Mouse (Mus musculus): Measurements from ENCODE around the gene Zfp651. TPM values are rescaled to one million over a fixed set of nuclear protein-coding genes. Genes with fewer than 3 reads are reported as not detected.

The Zfp651 gene
- 4.9 and 5.1 TPM in 2 replicates for polyA plus RNA-seq (2014; fragmentation: Nextera tagmentation; extraction: Ambion mirVana)

- DNase-seq (ENCODE audit: low spot score), result peak; percentile 83
- Histone ChIP-seq H3K4me3 (ENCODE audit: low read depth, low read length) (peak within 1 kb of the TSS; percentile 86), H3K27me3 (ENCODE audit: control insufficient read depth, insufficient read depth, low read length) (no peaks in the 10 kb centered on the region), H3K36me3 (replicated peaks; ENCODE audit: control insufficient read depth, insufficient read depth, low read depth, low read length) (no peaks in the 10 kb centered on the region; the same call in 1 of the 2 replicates), H3K9me3 (replicated peaks; ENCODE audit: control insufficient read depth, low read length) (no peaks in the 10 kb centered on the region), H3K4me2 (ENCODE audit: low read depth, low read length) (peak within 1 kb of the TSS; percentile 94), H3K27ac (replicated peaks; ENCODE audit: low read depth, low read length) (peak within 1 kb of the TSS; percentile 88), H3K4me1 (ENCODE audit: control insufficient read depth, insufficient read depth, low read length) (no peaks in the 10 kb centered on the region; the same call in none of the 2 replicates), H3K9ac (replicated peaks; ENCODE audit: low read length) (peak within 1 kb of the TSS; percentile 96)
- peak; percentile 75 for ATAC-seq (replicated peaks; ENCODE audit: insufficient number of reproducible peaks, low FRiP score, low TSS enrichment, low read depth)
- under 1% methylated on average over 90 of the region's 97 CpGs for WGBS
Observed at GRCm38 (mm10) chr9:121759091-121760081, at the start of gene Zfp651. Gene Zfp651 (plus strand): TSS chr9:121759330.

GRCm38 (mm10) chr9:121709898-121710583 lies 49.1 kb upstream of the Zfp651 start, which contains the start of gene Ss18l2:
Gene Ss18l2 (plus strand): TSS chr9:121710329.
- peaks cover 6% of the 10 kb centered on the region; the same call in 1 of the 2 replicates for H3K4me1 ChIP-seq (ENCODE audit: control insufficient read depth, insufficient read depth, low read length)
- H3K4me2 ChIP-seq (ENCODE audit: low read depth, low read length), result peak within 1 kb of the TSS; percentile 79
- H3K4me3 ChIP-seq (ENCODE audit: low read depth, low read length), result peak within 1 kb of the TSS; percentile 62
- H3K27me3 ChIP-seq (ENCODE audit: control insufficient read depth, insufficient read depth, low read length), result no peaks in the 10 kb centered on the region
- H3K36me3 ChIP-seq (replicated peaks; ENCODE audit: control insufficient read depth, insufficient read depth, low read depth, low read length), result no peaks in the 10 kb centered on the region; the same call in 1 of the 2 replicates
- ATAC-seq (replicated peaks; ENCODE audit: insufficient number of reproducible peaks, low FRiP score, low TSS enrichment, low read depth) (peak; percentile 96), DNase-seq (ENCODE audit: low spot score) (peak; percentile 100)
- WGBS, result 5% methylated on average over 37 of the region's 37 CpGs
- peak within 1 kb of the TSS; percentile 47 for H3K27ac ChIP-seq (replicated peaks; ENCODE audit: low read depth, low read length)
- H3K9me3 ChIP-seq (replicated peaks; ENCODE audit: control insufficient read depth, low read length), result no peaks in the 10 kb centered on the region
- peak within 1 kb of the TSS; percentile 68 for H3K9ac ChIP-seq (replicated peaks; ENCODE audit: low read length)

- ATAC-seq (replicated peaks; ENCODE audit: insufficient number of reproducible peaks, low FRiP score, low TSS enrichment, low read depth), result peak; percentile 40; the same call in 1 of the 2 replicates
- Histone ChIP-seq H3K9ac (replicated peaks; ENCODE audit: low read length) (peak overlapping the region; percentile 68), H3K4me2 (ENCODE audit: low read depth, low read length) (peak overlapping the region; percentile 79), H3K27ac (replicated peaks; ENCODE audit: low read depth, low read length) (peak overlapping the region; percentile 47), H3K4me3 (ENCODE audit: low read depth, low read length) (peak overlapping the region; percentile 62), H3K27me3 (ENCODE audit: control insufficient read depth, insufficient read depth, low read length) (no peaks in the 10 kb centered on the region), H3K9me3 (replicated peaks; ENCODE audit: control insufficient read depth, low read length) (no peaks in the 10 kb centered on the region), H3K4me1 (ENCODE audit: control insufficient read depth, insufficient read depth, low read length) (peaks cover 4% of the 10 kb centered on the region; the same call in 1 of the 2 replicates), H3K36me3 (replicated peaks; ENCODE audit: control insufficient read depth, insufficient read depth, low read depth, low read length) (no peaks in the 10 kb centered on the region; the same call in 1 of the 2 replicates)
- DNase-seq (ENCODE audit: low spot score), result peak; percentile 17
- WGBS, result under 1% methylated on average over 18 of the region's 18 CpGs
Observed at GRCm38 (mm10) chr9:121710584-121710975, 48.5 kb upstream of the Zfp651 start.

GRCm38 (mm10) chr9:121717048-121717447 lies 42.1 kb upstream of the Zfp651 start:
- H3K9ac ChIP-seq (replicated peaks; ENCODE audit: low read length), result no peak overlapping the region
- ATAC-seq (replicated peaks; ENCODE audit: insufficient number of reproducible peaks, low FRiP score, low TSS enrichment, low read depth) (no peak), DNase-seq (ENCODE audit: low spot score) (no peak)
- H3K27ac ChIP-seq (replicated peaks; ENCODE audit: low read depth, low read length), result no peak overlapping the region
- no peaks in the 10 kb centered on the region; the same call in 1 of the 2 replicates for H3K36me3 ChIP-seq (replicated peaks; ENCODE audit: control insufficient read depth, insufficient read depth, low read depth, low read length)
- H3K4me2 ChIP-seq (ENCODE audit: low read depth, low read length), result no peak overlapping the region
- WGBS, result 87% methylated on average over 2 of the region's 2 CpGs
- H3K27me3 ChIP-seq (ENCODE audit: control insufficient read depth, insufficient read depth, low read length), result no peaks in the 10 kb centered on the region
- no peaks in the 10 kb centered on the region for H3K9me3 ChIP-seq (replicated peaks; ENCODE audit: control insufficient read depth, low read length)
- H3K4me1 ChIP-seq (ENCODE audit: control insufficient read depth, insufficient read depth, low read length), result no peaks in the 10 kb centered on the region
- no peak overlapping the region for H3K4me3 ChIP-seq (ENCODE audit: low read depth, low read length)

GRCm38 (mm10) chr9:121718070-121718705 lies 40.9 kb upstream of the Zfp651 start:
- ATAC-seq (replicated peaks; ENCODE audit: insufficient number of reproducible peaks, low FRiP score, low TSS enrichment, low read depth) (no peak; the same call in 1 of the 2 replicates), DNase-seq (ENCODE audit: low spot score) (no peak)
- Histone ChIP-seq H3K27me3 (ENCODE audit: control insufficient read depth, insufficient read depth, low read length) (no peaks in the 10 kb centered on the region), H3K4me3 (ENCODE audit: low read depth, low read length) (peak overlapping the region; percentile 97), H3K4me1 (ENCODE audit: control insufficient read depth, insufficient read depth, low read length) (no peaks in the 10 kb centered on the region), H3K27ac (replicated peaks; ENCODE audit: low read depth, low read length) (peak overlapping the region; percentile 47; the same call in 1 of the 2 replicates), H3K36me3 (replicated peaks; ENCODE audit: control insufficient read depth, insufficient read depth, low read depth, low read length) (no peaks in the 10 kb centered on the region), H3K9me3 (replicated peaks; ENCODE audit: control insufficient read depth, low read length) (no peaks in the 10 kb centered on the region), H3K9ac (replicated peaks; ENCODE audit: low read length) (peak overlapping the region; percentile 65), H3K4me2 (ENCODE audit: low read depth, low read length) (peak overlapping the region; percentile 52)
- 69% methylated on average over 15 of the region's 15 CpGs for WGBS

GRCm38 (mm10) chr9:121718792-121719318 lies 40.3 kb upstream of the Zfp651 start, which contains the start of gene Nktr:
Gene Nktr (plus strand): TSS chr9:121719169.
- Histone ChIP-seq H3K9ac (replicated peaks; ENCODE audit: low read length) (peak within 1 kb of the TSS; percentile 96), H3K27me3 (ENCODE audit: control insufficient read depth, insufficient read depth, low read length) (no peaks in the 10 kb centered on the region), H3K36me3 (replicated peaks; ENCODE audit: control insufficient read depth, insufficient read depth, low read depth, low read length) (no peaks in the 10 kb centered on the region), H3K4me2 (ENCODE audit: low read depth, low read length) (peak within 1 kb of the TSS; percentile 70), H3K27ac (replicated peaks; ENCODE audit: low read depth, low read length) (peak within 1 kb of the TSS; percentile 93), H3K4me1 (ENCODE audit: control insufficient read depth, insufficient read depth, low read length) (no peaks in the 10 kb centered on the region), H3K9me3 (replicated peaks; ENCODE audit: control insufficient read depth, low read length) (no peaks in the 10 kb centered on the region), H3K4me3 (ENCODE audit: low read depth, low read length) (peak within 1 kb of the TSS; percentile 97)
- WGBS, result under 1% methylated on average over 53 of the region's 61 CpGs
- ATAC-seq (replicated peaks; ENCODE audit: insufficient number of reproducible peaks, low FRiP score, low TSS enrichment, low read depth) (peak; percentile 99), DNase-seq (ENCODE audit: low spot score) (peak; percentile 99)
